Mouse (Mus musculus) heart, embryonic 15.5 days (tissue): ENCODE measurements around the gene Nif3l1. TPM values are rescaled to one million over a fixed set of nuclear protein-coding genes. Genes with fewer than 3 reads are reported as not detected.

Experiments
- ATAC-seq: fragments of 200-750 bp; cut with Nextera tagmentation; replicated peaks from 2 replicates; pipeline ENCODE4 v1.8.0; 2017; ENCODE audit warnings: low read depth, moderate TSS enrichment; ENCODE audit not compliant: insufficient number of reproducible peaks, insufficient read depth, low FRiP score
- H3K27ac ChIP-seq: fragments of 300-500 bp; sonication (generic); 2 replicates; pipeline ENCODE4 v1.5.1; 2015; ENCODE audit warnings: mild to moderate bottlenecking, inconsistent platforms
- H3K27me3 ChIP-seq: fragments of 300-500 bp; sonication (generic); 2 replicates; pipeline ENCODE4 v1.6.1; 2015; ENCODE audit warnings: inconsistent platforms
- H3K36me3 ChIP-seq: fragments of 300-500 bp; sonication (generic); 2 replicates; pipeline ENCODE4 v1.6.1; 2015; ENCODE audit warnings: mild to moderate bottlenecking, inconsistent platforms
- H3K4me1 ChIP-seq: fragments of 300-500 bp; sonication (generic); replicated peaks from 2 replicates; pipeline ENCODE4 v1.6.1; 2015; ENCODE audit warnings: inconsistent platforms
- H3K4me2 ChIP-seq: fragments of 300-500 bp; sonication (generic); 2 replicates; pipeline ENCODE4 v1.6.1; 2015; ENCODE audit warnings: inconsistent platforms, mild to moderate bottlenecking, moderate library complexity
- H3K4me3 ChIP-seq: fragments of 300-500 bp; sonication (generic); 2 replicates; pipeline ENCODE4 v1.5.1; 2015; ENCODE audit warnings: mild to moderate bottlenecking, inconsistent platforms
- H3K9ac ChIP-seq: fragments of 300-500 bp; sonication (generic); 2 replicates; pipeline ENCODE4 v1.6.1; 2015; ENCODE audit warnings: mild to moderate bottlenecking, inconsistent platforms
- H3K9me3 ChIP-seq: fragments of 300-500 bp; sonication (generic); replicated peaks from 2 replicates; pipeline ENCODE4 v1.6.1; 2016; ENCODE audit warnings: inconsistent platforms
- WGBS: fragments of 180-500 bp; shearing (Covaris S2); methylation state at CpG from one replicate; pipeline ENCODE4 v1.1.7; 2015; ENCODE audit warnings: mixed read lengths; 5-methylcytosine and 5-hydroxymethylcytosine counted together
- polyA plus RNA-seq: library from polyadenylated mRNA; unstranded; fragments of >200 nt; fragmentation: Nextera tagmentation; extraction: Ambion mirVana; gene quantifications from 2 replicates; pipeline ENCODE4 v1.2.1, GENCODE M21; 2015

Nif3l1 gene
- polyA plus RNA-seq, 1 experiment from 2014 or later: 21.2 TPM

GRCm38 (mm10) chr1:58458175-58458574, 13.2 kb downstream of the Nif3l1 start:
- Histone ChIP-seq H3K27ac (peak overlapping the region; percentile 18; the same call in 1 of the 2 replicates), H3K27me3 (no peaks in the 10 kb centered on the region), H3K9me3 (no peaks in the 10 kb centered on the region), H3K36me3 (peaks cover 80% of the 10 kb centered on the region), H3K4me3 (no peak overlapping the region), H3K4me1 (0 out of 2 replicates have a peak, but pooled peaks cover 3% of the 10 kb centered on the region), H3K4me2 (no peak overlapping the region), H3K9ac (no peak overlapping the region)
- WGBS: 86% methylated on average over 5 of the region's 5 CpGs
- ATAC-seq: no peak

- WGBS: 41% methylated on average over 2 of the region's 2 CpGs
- Histone ChIP-seq H3K4me2 (no peak overlapping the region), H3K4me3 (no peak overlapping the region), H3K9ac (no peak overlapping the region), H3K27me3 (no peaks in the 10 kb centered on the region), H3K36me3 (peaks cover 80% of the 10 kb centered on the region), H3K9me3 (no peaks in the 10 kb centered on the region), H3K27ac (peak overlapping the region; percentile 18; the same call in 1 of the 2 replicates), H3K4me1 (0 out of 2 replicates have a peak, but pooled peaks cover 3% of the 10 kb centered on the region)
- 0 out of 2 replicates have a peak, but pooled peaks have one; percentile 47 for ATAC-seq
These were observed 13.9 kb downstream of the Nif3l1 start for GRCm38 (mm10) chr1:58458867-58459266.

GRCm38 (mm10) chr1:58460566-58460965, 15.6 kb downstream of the Nif3l1 start:
- no peaks in the 10 kb centered on the region for H3K9me3 ChIP-seq
- 90% methylated on average over 3 of the region's 3 CpGs for WGBS
- no peak overlapping the region for H3K9ac ChIP-seq
- 0 out of 2 replicates have a peak, but pooled peaks cover 3% of the 10 kb centered on the region for H3K4me1 ChIP-seq
- H3K4me3 ChIP-seq: no peak overlapping the region
- no peak for ATAC-seq
- peaks cover 78% of the 10 kb centered on the region for H3K36me3 ChIP-seq
- no peak overlapping the region for H3K27ac ChIP-seq
- H3K4me2 ChIP-seq: no peak overlapping the region
- H3K27me3 ChIP-seq: no peaks in the 10 kb centered on the region

GRCm38 (mm10) chr1:58463935-58464334, 19.0 kb downstream of the Nif3l1 start:
- Histone ChIP-seq H3K9ac (no peak overlapping the region), H3K4me1 (no peaks in the 10 kb centered on the region), H3K9me3 (no peaks in the 10 kb centered on the region), H3K4me2 (no peak overlapping the region), H3K4me3 (no peak overlapping the region), H3K36me3 (peaks cover 61% of the 10 kb centered on the region), H3K27me3 (no peaks in the 10 kb centered on the region), H3K27ac (no peak overlapping the region)
- no peak for ATAC-seq
- 81% methylated on average over 2 of the region's 2 CpGs for WGBS

- Histone ChIP-seq H3K27me3 (no peaks in the 10 kb centered on the region), H3K36me3 (peaks cover 68% of the 10 kb centered on the region), H3K4me2 (no peak overlapping the region), H3K4me1 (no peaks in the 10 kb centered on the region), H3K4me3 (no peak overlapping the region), H3K9me3 (no peaks in the 10 kb centered on the region), H3K9ac (no peak overlapping the region), H3K27ac (no peak overlapping the region)
- 87% methylated on average over 4 of the region's 4 CpGs for WGBS
- no peak for ATAC-seq
These were observed 20.1 kb downstream of the Nif3l1 start for GRCm38 (mm10) chr1:58465042-58465441.

- no peak overlapping the region for H3K27ac ChIP-seq
- no peak overlapping the region for H3K4me2 ChIP-seq
- H3K4me3 ChIP-seq: no peak overlapping the region
- H3K9ac ChIP-seq: no peak overlapping the region
- peaks cover 69% of the 10 kb centered on the region for H3K36me3 ChIP-seq
- no peaks in the 10 kb centered on the region for H3K4me1 ChIP-seq
- no peaks in the 10 kb centered on the region for H3K9me3 ChIP-seq
- no peaks in the 10 kb centered on the region for H3K27me3 ChIP-seq
- WGBS: 92% methylated on average over 4 of the region's 4 CpGs
- no peak for ATAC-seq
These were observed 20.6 kb downstream of the Nif3l1 start for GRCm38 (mm10) chr1:58465561-58465960.

GRCm38 (mm10) chr1:58475662-58476061, 30.7 kb downstream of the Nif3l1 start:
- Histone ChIP-seq H3K27ac (no peak overlapping the region), H3K4me1 (no peaks in the 10 kb centered on the region), H3K4me2 (no peak overlapping the region), H3K27me3 (no peaks in the 10 kb centered on the region), H3K36me3 (peaks cover 61% of the 10 kb centered on the region), H3K9me3 (no peaks in the 10 kb centered on the region), H3K4me3 (no peak overlapping the region), H3K9ac (no peak overlapping the region)
- 96% methylated on average over 8 of the region's 8 CpGs for WGBS
- ATAC-seq: no peak

GRCm38 (mm10) chr1:58482647-58483046, 37.7 kb downstream of the Nif3l1 start:
- Histone ChIP-seq H3K27ac (no peak overlapping the region), H3K4me2 (no peak overlapping the region), H3K36me3 (peaks cover 51% of the 10 kb centered on the region), H3K4me1 (no peaks in the 10 kb centered on the region), H3K27me3 (no peaks in the 10 kb centered on the region), H3K9me3 (no peaks in the 10 kb centered on the region), H3K4me3 (no peak overlapping the region), H3K9ac (no peak overlapping the region)
- no peak for ATAC-seq
- 87% methylated on average over 4 of the region's 4 CpGs for WGBS

GRCm38 (mm10) chr1:58495603-58496002, 50.7 kb downstream of the Nif3l1 start:
- Histone ChIP-seq H3K4me2 (no peak overlapping the region), H3K36me3 (peaks cover 73% of the 10 kb centered on the region)
- WGBS: 92% methylated on average over 6 of the region's 6 CpGs

GRCm38 (mm10) chr1:58497678-58498077, 52.7 kb downstream of the Nif3l1 start:
- H3K4me3 ChIP-seq: no peak overlapping the region
- peaks cover 55% of the 10 kb centered on the region for H3K36me3 ChIP-seq
- ATAC-seq: no peak
- no peaks in the 10 kb centered on the region for H3K9me3 ChIP-seq
- no peak overlapping the region for H3K9ac ChIP-seq
- no peaks in the 10 kb centered on the region for H3K27me3 ChIP-seq
- WGBS: 88% methylated on average over 4 of the region's 4 CpGs
- H3K4me1 ChIP-seq: no peaks in the 10 kb centered on the region
- H3K27ac ChIP-seq: no peak overlapping the region
- H3K4me2 ChIP-seq: no peak overlapping the region

More at GRCm38 (mm10) chr1:58495603-58496002, 50.7 kb downstream of the Nif3l1 start:
- Histone ChIP-seq H3K4me3 (no peak overlapping the region), H3K4me1 (no peaks in the 10 kb centered on the region), H3K9ac (no peak overlapping the region), H3K27me3 (no peaks in the 10 kb centered on the region), H3K9me3 (no peaks in the 10 kb centered on the region), H3K27ac (no peak overlapping the region)
- ATAC-seq: no peak

- Histone ChIP-seq H3K9me3 (no peaks in the 10 kb centered on the region), H3K36me3 (peaks cover 50% of the 10 kb centered on the region), H3K4me3 (no peak overlapping the region), H3K9ac (no peak overlapping the region), H3K4me2 (no peak overlapping the region), H3K4me1 (peaks cover 10% of the 10 kb centered on the region), H3K27me3 (no peaks in the 10 kb centered on the region), H3K27ac (no peak overlapping the region)
- WGBS: 95% methylated on average over 1 of the region's 1 CpGs
- no peak for ATAC-seq
These were observed 53.8 kb downstream of the Nif3l1 start for GRCm38 (mm10) chr1:58498758-58499157.

GRCm38 (mm10) chr1:58503134-58503533, 58.2 kb downstream of the Nif3l1 start:
- ATAC-seq: no peak
- Histone ChIP-seq H3K36me3 (peaks cover 39% of the 10 kb centered on the region), H3K27me3 (no peaks in the 10 kb centered on the region), H3K4me3 (peak overlapping the region; percentile 98; the same call in 1 of the 2 replicates), H3K4me2 (no peak overlapping the region), H3K9me3 (peaks cover 21% of the 10 kb centered on the region), H3K27ac (no peak overlapping the region), H3K9ac (no peak overlapping the region), H3K4me1 (peaks cover 14% of the 10 kb centered on the region)
